Mouse (Mus musculus) testis, postnatal 10 days (tissue): Measurements from ENCODE around the gene Ghdc.

Source experiments
- DNase-seq: peaks from one replicate; pipeline ENCODE4 v3.0.0; 2021; ENCODE audit warnings: low spot score

Ghdc gene

GRCm38 (mm10) chr11:100718462-100718861, 52.3 kb downstream of the Ghdc start:
- no peak for DNase-seq

- DNase-seq = no peak
These were observed 54.1 kb downstream of the Ghdc start for GRCm38 (mm10) chr11:100716649-100717048.
